Mouse (Mus musculus) CD4-positive naive resting alpha-beta T cell, adult 76 days (primary cell): Measurements from ENCODE around the gene Wdr35. TPM values are rescaled to one million over a fixed set of nuclear protein-coding genes. Genes with fewer than 3 reads are reported as not detected.

Experiments
- total RNA-seq: library from RNA; stranded (reverse); gene quantifications from one replicate; pipeline ENCODE4 v1.2.4, GENCODE M21; 2023

Gene Wdr35
- total RNA-seq = 0.85 TPM

GRCm38 (mm10) chr12:8973820-8974465 lies at the start of gene Wdr35:
Gene Wdr35, plus strand, starts transcription at chr12:8973892.

GRCm38 (mm10) chr12:8947714-8948464 lies 25.8 kb upstream of the Wdr35 start, which contains the start of gene Matn3:
Gene Matn3, plus strand, starts transcription at chr12:8947929.

GRCm38 (mm10) chr12:9029888-9030723 lies 56.4 kb downstream of the Wdr35 start, which contains the start of gene Ttc32:
Gene Ttc32, plus strand, starts transcription at chr12:9029997.

Other genes with a start within 250 kb of the Wdr35 start
- gene Sdc1, start 202.6 kb upstream of the Wdr35 start, total RNA-seq = 1.6 TPM
- gene Laptm4a, start 52.2 kb upstream of the Wdr35 start, total RNA-seq = 80.6 TPM
- gene Matn3, start 26.0 kb upstream of the Wdr35 start, total RNA-seq = not detected
- gene Ttc32, start 56.1 kb downstream of the Wdr35 start, total RNA-seq = 10.3 TPM